Mouse (Mus musculus): ENCODE data around the gene Zfp30.

DNA sequence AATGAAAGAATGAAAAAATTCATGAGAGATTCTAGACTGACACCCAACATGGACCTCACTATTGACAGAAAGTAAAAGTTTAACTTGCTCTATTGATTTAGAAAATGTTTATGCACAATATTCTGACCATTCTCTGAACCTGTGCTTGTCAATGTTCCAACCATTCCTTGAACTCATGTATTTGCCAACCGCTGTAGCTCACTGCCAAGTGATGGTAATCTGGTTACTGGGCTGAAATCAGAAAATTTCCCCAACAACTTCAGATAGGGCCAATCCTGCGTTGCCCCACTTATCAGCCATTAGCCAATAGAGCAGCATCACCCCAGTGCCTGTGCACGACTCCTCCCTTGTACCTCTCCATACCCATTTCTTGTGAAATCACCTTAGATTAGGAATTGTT, 41.5 kb upstream of the Zfp30 start:
- TF ChIP-seq CTCF (conservative IDR thresholded peaks at IDR 0.05; ENCODE audit: low read length), result no peak
- TF ChIP-seq NANOG (IDR thresholded peaks at IDR 0.05; ENCODE audit: borderline replicate concordance, low read length), result no peak

All from E14TG2a.4 (cell line).